Mouse (Mus musculus) MEL-GATA-1-ER (cell line): Measurements from ENCODE around the gene Ccdc88b.

Experiments
- DNase-seq: peaks from one replicate; pipeline ENCODE4 v3.0.0-alpha.2; 2012; ENCODE audit warnings: low read depth; ENCODE audit errors: extremely low read depth

The Ccdc88b gene

GRCm38 (mm10) chr19:6829870-6830555 is 28.0 kb downstream of the Ccdc88b start:
- DNase-seq: no peak

- DNase-seq: no peak
These were observed 28.9 kb downstream of the Ccdc88b start for GRCm38 (mm10) chr19:6829069-6829468.

- no peak for DNase-seq
These were observed 31.4 kb downstream of the Ccdc88b start for GRCm38 (mm10) chr19:6826601-6827000.

GRCm38 (mm10) chr19:6825384-6825783 is 32.6 kb downstream of the Ccdc88b start:
- DNase-seq: no peak

- DNase-seq: no peak
These were observed 37.3 kb downstream of the Ccdc88b start for GRCm38 (mm10) chr19:6820538-6821195.

GRCm38 (mm10) chr19:6819143-6819827 is 38.7 kb downstream of the Ccdc88b start:
- no peak for DNase-seq

GRCm38 (mm10) chr19:6814958-6815357 is 43.1 kb downstream of the Ccdc88b start:
- no peak for DNase-seq

GRCm38 (mm10) chr19:6814366-6814765 is 43.6 kb downstream of the Ccdc88b start:
- DNase-seq: no peak
